Mouse (Mus musculus): ENCODE results near the gene Egflam. TPM values are rescaled to one million over a fixed set of nuclear protein-coding genes. Genes with fewer than 3 reads are reported as not detected.

Gene Egflam
- not detected for polyA plus RNA-seq (2017; shearing (Covaris generic))

GRCm38 (mm10) chr15:7397818-7398608 is at the start of gene Egflam:
Gene Egflam, minus strand, starts transcription at chr15:7398395.

All from inflammation-experienced regulatory T-cells, adult 16 weeks (primary cell).